Mouse (Mus musculus) cerebellum, postnatal 10 days (tissue): ENCODE results near the gene Pilrb1.
A peak's percentile ranks its signal among the peaks of the same experiment; 100 is the strongest.

Experiments used
- DNase-seq, 2 experiments: peaks; one replicate each; pipeline ENCODE4 v3.0.0; 2021; ENCODE audit warnings: mixed read lengths in 2 of 2

The Pilrb1 gene

GRCm38 (mm10) chr5:137826421-137826820 lies 31.5 kb downstream of the Pilrb1 start:
- no peak for DNase-seq

- no peak for DNase-seq
These were observed 31.9 kb downstream of the Pilrb1 start for GRCm38 (mm10) chr5:137825971-137826370.

GRCm38 (mm10) chr5:137825030-137825429 lies 32.9 kb downstream of the Pilrb1 start:
- DNase-seq, result no peak

GRCm38 (mm10) chr5:137823455-137824045 lies 34.4 kb downstream of the Pilrb1 start:
- DNase-seq, result no peak

GRCm38 (mm10) chr5:137822602-137823001 lies 35.3 kb downstream of the Pilrb1 start:
- peak; percentile 20 to 28 for DNase-seq

- no peak for DNase-seq
These were observed 35.8 kb downstream of the Pilrb1 start for GRCm38 (mm10) chr5:137822126-137822525.

- no peak for DNase-seq
These were observed 40.3 kb downstream of the Pilrb1 start for GRCm38 (mm10) chr5:137817466-137818222.

GRCm38 (mm10) chr5:137808316-137808715 lies 49.6 kb downstream of the Pilrb1 start:
- no peak for DNase-seq

GRCm38 (mm10) chr5:137806158-137806557 lies 51.7 kb downstream of the Pilrb1 start:
- no peak for DNase-seq
